Mouse (Mus musculus): ENCODE results near the gene BC004004.

- TF ChIP-seq CTCF (IDR thresholded peaks at IDR 0.05; ENCODE audit: low read depth, low read length) (no peak), TAL1 (conservative IDR thresholded peaks at IDR 0.05; ENCODE audit: low read depth, low read length) (no peak), GATA1 (IDR thresholded peaks at IDR 0.05; ENCODE audit: borderline replicate concordance, low read length) (no peak), POLR2AphosphoS5 (IDR thresholded peaks at IDR 0.05; ENCODE audit: insufficient replicate concordance, low read depth, low read length) (no peak), GATA2 (IDR thresholded peaks at IDR 0.05; ENCODE audit: borderline replicate concordance, low read depth, low read length) (no peak)
Observed at GRCm38 (mm10) chr17:29330221-29330620, 61.6 kb downstream of the BC004004 start.

Measured in G1E (cell line).